Mouse (Mus musculus) cerebral cortex, adult 2 months (tissue): ENCODE measurements around the gene Slc25a26.

Experiments
- WGBS: fragments of 180-500 bp; shearing (Covaris S2); methylation state at CpG from one replicate; pipeline ENCODE4 v1.1.7; 2018; 5-methylcytosine and 5-hydroxymethylcytosine counted together

Slc25a26 gene

DNA sequence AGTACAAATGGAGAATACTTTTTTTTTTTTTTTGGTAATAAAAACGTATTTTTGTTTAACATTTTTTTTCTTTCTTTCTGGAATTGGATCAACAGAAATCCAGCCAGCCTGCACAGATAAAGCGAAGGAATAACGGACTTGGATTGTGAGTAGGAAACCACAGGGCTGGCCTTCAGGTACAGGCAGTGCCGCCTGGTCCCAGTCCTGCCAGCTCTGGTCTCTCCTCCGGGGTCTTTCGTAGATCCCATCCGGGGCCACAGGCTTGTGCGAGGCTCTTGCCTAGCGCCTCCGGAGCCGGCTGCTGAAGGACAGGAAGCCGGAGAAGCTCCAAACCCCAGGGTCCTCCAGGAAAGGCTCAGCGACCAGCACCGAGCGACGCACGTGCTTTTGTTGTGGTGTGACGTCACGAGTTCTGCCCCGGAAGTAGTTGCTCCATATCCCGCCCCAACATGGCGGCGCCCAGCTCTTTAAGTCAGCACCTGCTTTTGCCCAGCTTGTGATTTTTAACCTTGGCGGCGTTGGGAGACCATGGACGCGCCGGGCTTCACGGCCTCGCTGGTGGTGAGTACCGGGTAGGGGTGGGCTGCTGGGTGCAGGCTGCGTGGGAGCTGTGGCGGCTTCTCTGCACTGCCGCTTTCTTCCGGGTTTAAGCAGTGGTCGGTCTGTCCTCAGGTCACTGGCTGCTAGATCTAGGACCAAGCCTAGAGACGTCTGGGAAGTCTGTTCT is at the start of gene Slc25a26:
Gene Slc25a26, plus strand, starts transcription at position 435 of the 727 bp plus-strand sequence.
- under 1% methylated on average over 37 of the region's 37 CpGs for WGBS

- WGBS: 11% methylated on average over 12 of the region's 12 CpGs
Measured at GRCm38 (mm10) chr6:94464037-94464891, 35.9 kb upstream of the Slc25a26 start.

DNA sequence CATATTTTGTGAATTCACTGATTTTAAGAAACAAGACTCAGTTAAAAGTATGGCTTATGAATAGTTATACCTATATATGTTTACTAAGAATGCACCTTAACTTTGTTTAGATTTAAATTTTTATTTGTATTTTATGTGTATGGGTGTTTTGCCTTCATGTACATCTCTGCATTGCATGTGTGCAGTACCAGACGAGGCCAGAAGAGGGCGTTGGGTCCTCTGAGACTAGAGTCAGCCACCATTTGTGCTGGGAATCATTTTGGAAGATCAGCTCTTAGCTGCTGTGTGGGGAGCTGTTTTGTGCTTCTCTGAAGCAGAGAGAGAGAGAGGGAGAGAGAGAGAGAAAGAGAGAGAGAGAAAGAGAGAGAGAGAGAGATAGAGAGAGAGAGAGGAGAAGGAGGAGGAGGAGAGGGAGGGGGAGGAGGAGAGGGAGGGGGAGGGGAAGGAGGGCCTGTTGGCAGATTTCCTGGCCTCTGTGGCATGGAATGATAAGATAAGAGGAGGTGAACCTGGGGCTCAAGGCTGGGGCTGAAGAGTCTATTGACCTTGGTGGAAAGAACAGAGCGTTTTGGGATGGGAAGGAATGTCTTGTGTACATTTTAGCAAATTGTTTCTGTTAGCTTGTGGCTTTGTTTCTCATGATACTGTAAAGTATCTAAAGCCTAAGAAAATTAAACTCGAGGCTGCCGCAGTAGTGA is 33.5 kb upstream of the Slc25a26 start:
- WGBS: 58% methylated on average over 5 of the region's 5 CpGs

GRCm38 (mm10) chr6:94492739-94493138 is 7.4 kb upstream of the Slc25a26 start:
- 79% methylated on average over 2 of the region's 2 CpGs for WGBS

DNA sequence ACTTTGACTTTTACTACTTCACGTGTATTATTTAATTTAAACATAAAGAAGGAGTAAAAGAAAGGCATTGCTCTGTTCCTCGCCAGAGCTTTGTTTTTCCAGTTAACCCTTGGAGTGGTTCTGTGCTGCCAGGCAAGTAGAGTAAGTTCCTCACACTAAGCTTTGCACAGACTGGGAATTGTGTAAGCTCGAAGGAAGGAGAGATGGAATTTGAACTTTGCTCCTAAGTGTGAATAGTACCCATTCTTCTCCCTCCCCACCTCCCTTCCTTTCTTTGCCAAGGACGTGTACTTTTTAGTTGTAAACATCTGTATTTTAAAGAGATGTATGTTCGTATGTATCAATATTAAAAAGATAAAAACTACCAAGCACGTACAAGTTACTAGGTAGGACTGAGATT is 3.8 kb downstream of the Slc25a26 start:
- 68% methylated on average over 6 of the region's 6 CpGs for WGBS

- 77% methylated on average over 6 of the region's 6 CpGs for WGBS
Measured at GRCm38 (mm10) chr6:94507921-94508320, 7.8 kb downstream of the Slc25a26 start.

DNA sequence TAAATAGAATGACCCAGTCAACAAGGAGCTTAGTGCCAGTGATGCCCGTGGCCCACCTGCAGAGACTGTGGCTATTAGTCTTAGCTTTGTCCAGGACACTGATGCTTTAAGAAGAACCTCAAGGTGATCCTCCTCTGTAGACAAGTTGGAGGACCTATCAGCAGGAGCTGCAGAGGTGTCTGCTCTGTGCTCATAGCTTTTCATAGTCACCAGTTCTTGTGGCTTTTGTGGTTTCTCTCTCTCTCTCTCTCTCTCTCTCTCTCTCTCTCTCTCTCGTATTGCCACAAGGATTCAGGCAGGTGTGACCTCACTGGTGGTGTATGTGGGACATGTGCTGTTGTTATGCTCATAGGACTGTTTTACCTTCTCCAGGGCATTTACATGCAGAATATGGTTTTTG is 8.7 kb downstream of the Slc25a26 start:
- WGBS: 86% methylated on average over 2 of the region's 2 CpGs

- WGBS: 77% methylated on average over 6 of the region's 6 CpGs
Measured at GRCm38 (mm10) chr6:94509220-94509619, 9.1 kb downstream of the Slc25a26 start.

GRCm38 (mm10) chr6:94518171-94518570 is 18.0 kb downstream of the Slc25a26 start:
- WGBS: 94% methylated on average over 6 of the region's 6 CpGs

- 31% methylated on average over 2 of the region's 2 CpGs for WGBS
Measured at GRCm38 (mm10) chr6:94524335-94524734, 24.2 kb downstream of the Slc25a26 start.

GRCm38 (mm10) chr6:94530756-94531155 is 30.6 kb downstream of the Slc25a26 start:
- WGBS: 75% methylated on average over 7 of the region's 7 CpGs

DNA sequence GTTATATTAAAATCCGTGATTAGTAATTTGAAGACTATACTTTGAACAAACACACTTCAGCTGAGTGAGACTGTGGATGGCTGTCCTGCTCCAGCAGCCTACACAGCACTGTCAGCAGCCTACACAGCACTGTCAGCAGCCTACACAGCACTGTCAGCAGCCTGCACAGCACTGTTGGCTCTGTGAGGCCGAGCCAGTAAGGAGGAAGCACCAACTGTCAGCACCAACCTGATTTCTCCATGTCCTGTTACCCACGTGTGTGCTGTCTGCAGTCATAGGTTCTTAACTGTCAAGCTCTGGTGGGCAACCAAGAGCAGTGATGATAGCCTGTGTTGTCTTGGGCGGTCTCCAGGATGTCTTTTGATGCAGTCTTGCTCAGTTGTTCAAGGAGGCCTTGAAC is 32.0 kb downstream of the Slc25a26 start:
- WGBS: 70% methylated on average over 4 of the region's 4 CpGs

DNA sequence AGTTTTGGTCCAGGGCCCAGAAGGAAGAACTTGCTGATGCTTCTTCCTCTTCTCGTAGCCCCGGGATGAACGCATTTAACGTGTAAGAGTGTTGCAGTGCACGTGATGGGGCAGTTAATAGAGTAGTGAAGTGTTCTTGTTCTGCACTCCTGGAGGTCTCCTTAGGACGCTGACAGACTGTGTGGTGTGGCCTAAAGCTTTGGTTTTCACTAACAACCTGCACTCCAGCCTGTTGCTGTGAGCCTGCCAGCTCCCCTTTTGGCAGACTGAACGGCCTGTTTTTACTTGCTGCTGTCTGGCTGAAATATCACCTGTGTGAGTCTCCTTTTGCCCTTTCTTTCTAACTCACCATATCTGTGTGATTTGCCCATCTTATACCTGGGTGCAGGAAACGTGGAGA is 36.3 kb downstream of the Slc25a26 start:
- WGBS: 67% methylated on average over 8 of the region's 8 CpGs

GRCm38 (mm10) chr6:94537652-94538051 is 37.5 kb downstream of the Slc25a26 start:
- WGBS: 57% methylated on average over 1 of the region's 1 CpGs

DNA sequence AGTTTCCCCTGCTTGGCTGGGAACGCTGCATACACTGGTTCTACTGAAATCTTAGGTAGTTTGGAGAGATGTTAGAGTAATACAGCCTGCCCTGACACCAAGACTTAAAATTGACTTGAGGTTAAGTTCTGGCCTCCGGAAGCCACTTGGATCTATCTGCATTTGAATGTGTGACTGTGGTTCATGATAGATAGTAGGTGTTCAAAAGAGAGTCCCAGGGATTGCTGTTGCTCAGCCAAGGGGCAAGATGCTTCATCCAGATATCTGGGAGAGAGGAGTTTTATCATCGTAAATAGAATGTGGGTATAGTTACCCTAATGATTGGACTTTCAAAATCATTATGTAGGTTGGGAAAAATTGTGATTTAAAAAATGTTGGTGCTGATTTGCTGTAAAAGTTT is 40.0 kb downstream of the Slc25a26 start:
- 95% methylated on average over 3 of the region's 3 CpGs for WGBS

DNA sequence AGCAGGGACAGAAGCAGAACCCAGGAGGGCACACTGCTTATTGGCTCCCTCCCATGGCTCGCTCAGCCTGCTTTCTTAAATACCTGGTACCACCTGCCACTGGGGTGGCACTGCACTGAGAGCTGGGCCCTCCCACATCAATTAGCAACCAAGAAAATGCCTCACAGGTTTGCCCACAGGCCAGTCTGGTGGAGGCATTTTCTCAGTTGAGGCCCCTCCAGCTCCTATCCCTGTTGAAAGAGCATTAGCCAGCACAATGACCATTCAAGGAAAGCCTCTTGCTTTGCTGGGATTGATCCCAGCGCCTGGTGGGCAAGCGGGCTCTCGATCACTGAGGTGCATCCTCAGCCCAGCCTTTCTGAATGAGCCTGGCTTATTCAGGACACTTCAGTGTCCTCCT is 40.5 kb downstream of the Slc25a26 start:
- 85% methylated on average over 4 of the region's 4 CpGs for WGBS

DNA sequence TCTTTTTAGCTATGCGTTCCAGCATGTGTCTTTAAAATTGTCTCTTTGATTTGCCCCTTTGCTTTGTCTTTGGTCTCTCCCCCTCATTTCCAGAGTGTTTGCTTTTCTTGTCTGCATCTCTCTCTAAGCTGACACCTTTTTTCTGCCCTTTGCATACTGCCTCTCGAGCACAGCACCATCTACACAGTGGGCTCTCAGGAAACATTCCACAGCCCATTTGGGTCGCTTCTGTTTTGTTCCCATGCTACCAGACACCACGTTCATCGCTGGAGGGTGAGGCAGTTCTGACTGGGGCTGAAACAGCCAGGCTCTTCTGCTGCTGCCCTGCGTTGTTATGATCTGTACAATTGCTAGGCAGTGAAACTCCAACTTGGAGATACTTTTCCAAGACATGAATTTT is 41.0 kb downstream of the Slc25a26 start:
- 63% methylated on average over 6 of the region's 6 CpGs for WGBS

- 82% methylated on average over 7 of the region's 7 CpGs for WGBS
Measured at GRCm38 (mm10) chr6:94541854-94542253, 41.7 kb downstream of the Slc25a26 start.

- 57% methylated on average over 5 of the region's 5 CpGs for WGBS
Measured at GRCm38 (mm10) chr6:94543902-94544840, 44.0 kb downstream of the Slc25a26 start.

DNA sequence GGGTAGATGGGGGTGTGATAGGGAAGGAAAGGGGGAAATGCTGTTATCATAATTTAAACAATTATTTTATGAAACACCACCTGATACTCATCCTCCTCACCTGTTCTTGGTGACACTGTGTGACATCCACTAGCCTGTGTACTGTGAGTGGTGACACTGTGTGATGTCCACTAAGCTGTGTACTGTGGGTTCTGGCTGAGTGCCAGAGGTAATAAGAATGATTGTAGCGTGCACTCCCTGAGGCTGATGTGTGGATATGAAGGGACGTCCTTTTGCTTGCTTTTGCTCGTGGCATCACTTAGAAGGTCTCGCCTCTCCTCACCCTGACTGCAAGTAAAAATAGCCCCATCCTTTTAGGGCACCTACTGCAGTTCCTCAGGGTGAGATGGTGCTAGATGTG is 47.1 kb downstream of the Slc25a26 start:
- WGBS: 74% methylated on average over 4 of the region's 4 CpGs

DNA sequence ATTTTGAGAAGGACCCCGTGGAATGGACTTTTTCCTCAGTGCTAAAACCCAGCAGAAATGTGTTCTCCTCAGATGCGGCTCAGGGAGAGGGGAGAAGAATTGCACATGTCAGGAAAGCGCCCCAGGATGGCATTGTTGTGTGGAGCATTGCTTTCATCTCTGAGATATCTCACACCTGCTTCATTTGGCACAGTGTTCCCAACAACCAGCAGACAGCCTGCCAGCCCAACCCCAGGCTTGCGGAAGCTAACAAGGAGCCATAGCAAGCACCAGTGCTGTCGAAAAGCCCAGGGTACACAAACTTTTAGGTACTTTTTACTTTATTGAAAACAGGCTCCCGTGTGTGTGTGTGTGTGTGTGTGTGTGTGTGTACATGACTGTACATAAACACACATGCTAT is 50.2 kb downstream of the Slc25a26 start:
- WGBS: 75% methylated on average over 6 of the region's 6 CpGs
